Mouse (Mus musculus) NIH3T3 (cell line): Measurements from ENCODE around the gene Dhh.

Experiments
- DNase-seq: peaks from one replicate; pipeline ENCODE4 v3.0.0-alpha.2; 2012; ENCODE audit warnings: low read depth

Gene Dhh

DNA sequence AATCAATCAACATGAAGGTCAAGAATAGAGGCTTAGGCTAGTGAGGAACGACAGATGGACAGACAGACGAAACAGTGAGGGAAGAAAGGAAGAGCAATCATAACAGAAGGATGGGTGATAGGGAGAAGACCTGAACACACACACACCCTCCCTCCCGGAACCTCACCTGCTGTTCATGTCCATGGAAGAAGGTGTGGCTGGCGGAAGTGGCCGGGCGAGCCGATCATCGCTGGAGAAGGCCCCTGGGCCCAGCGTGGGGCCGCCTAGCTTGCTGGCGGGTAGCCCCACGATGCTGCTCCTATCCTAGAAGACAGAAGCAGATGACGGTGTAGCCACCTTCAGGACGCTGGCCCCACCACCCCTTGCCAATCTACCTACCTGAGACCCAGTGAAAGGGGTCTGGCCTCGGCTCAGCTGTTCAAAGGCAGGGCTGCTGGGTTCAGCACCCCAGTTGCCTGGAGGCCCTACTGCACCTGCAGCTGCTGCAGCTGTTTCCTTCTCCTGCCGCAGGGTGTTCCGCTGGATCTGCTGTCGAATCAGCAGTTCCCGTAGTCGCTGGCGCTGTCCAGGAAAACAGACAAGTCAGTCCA lies 47.0 kb downstream of the Dhh start:
- DNase-seq = no peak

DNA sequence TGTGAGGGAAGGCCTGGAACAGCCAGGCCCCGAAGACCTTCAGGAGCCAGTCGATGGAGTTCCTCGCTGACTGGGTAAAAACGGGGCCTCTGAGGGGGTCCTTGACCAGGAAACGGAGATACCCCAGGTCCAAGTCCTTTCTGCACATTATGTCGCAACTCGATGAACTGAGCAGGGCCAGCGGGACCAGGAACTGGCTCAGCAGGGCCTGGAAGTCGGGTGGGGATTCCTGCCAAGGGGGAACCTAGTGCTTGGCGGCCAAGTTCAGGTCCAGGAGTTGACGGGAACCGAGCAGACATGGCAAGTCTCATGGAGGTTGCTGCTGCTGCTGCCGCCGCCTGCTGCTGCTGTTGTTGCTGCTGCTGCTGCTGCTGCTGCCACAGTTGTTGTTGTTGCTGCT lies 47.7 kb downstream of the Dhh start:
- DNase-seq = no peak

DNA sequence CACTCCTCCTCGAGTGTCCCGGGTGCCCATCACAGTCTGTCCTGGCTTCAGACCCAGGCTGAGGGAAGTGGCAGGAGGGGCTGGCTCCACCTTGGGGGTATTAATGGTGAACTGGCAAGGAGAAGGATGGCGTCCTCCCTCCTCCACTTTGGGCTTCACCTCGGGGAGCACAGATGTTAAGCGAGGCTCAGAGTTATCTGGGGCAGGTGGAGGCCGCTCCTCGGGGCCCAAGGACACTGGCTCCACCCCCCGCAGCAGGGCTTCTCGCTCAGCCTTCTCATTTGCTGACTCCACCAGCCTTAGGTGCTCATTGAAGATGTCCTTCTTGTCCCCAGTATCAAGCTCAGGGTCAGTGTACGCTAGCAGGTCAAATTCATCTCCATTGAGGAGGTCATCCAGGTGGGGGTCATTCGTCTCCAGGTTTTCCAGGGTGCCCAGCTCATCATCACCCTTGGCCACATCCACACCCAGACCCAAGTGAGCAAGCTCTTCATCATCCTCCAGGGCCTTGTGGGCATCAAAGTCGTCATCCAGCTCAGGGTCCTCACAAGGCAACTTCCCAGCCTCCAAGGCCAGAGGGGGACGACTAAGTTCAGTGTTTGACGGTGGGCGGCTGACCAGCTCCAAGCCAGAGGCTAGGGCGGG lies 48.3 kb downstream of the Dhh start:
- DNase-seq = no peak

DNA sequence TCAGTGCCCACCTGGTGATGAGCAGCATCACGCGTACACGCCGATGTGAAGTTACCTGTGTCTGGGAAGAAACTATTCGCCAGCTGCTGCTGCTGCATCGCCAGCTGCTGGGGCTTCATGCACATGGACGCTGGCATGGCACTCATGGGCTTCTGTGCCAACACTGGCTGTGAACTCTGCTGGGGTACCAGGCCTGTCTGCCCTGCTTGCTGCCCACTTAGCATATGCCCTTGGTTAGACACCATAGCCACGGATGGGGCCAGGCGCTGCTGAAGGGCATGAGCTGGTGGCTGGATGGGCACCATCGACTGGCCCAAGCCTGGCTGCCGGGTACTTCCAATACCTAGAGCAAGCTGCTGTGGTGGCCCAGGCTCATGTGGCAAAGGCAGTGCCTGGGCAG lies 49.2 kb downstream of the Dhh start:
- DNase-seq = no peak

DNA sequence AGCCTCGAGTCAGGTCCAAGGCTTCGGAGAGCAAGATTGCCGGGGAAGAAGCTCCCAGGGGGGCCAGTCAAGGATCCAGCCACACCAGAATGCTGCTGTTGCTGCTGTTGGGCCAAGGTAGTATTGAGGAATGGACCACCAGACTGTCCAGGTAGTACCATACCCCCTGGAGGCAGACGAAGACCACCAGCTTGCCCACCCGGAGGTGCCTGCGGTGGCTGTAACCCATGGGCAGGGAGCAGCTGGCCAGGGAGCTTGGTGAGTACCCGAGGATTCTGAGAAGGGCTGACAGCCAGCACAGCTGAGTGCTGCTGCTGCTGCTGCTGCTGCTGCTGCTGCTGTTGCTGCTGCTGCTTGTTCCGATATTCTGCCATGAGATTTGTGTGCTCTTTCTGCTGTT lies 52.2 kb downstream of the Dhh start:
- DNase-seq = no peak

DNA sequence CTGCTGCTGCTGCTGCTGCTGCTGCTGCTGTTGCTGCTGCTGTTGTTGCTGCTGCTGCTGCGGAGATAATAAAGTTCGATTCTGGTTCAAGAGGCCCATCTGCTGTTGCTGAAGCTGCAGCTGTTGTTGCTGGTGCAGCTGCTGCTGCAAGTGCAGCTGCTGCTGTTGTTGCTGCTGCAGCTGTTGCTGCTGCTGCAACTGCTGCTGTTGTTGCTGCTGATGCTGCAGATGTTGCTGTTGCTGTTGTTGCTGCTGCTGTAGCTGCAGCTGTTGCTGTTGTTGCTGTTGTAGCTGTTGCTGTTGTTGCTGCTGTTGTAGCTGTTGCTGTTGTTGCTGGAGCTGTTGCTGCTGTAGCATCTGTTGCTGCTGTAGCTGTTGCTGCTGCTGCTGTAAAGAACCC lies 53.2 kb downstream of the Dhh start:
- DNase-seq = no peak

DNA sequence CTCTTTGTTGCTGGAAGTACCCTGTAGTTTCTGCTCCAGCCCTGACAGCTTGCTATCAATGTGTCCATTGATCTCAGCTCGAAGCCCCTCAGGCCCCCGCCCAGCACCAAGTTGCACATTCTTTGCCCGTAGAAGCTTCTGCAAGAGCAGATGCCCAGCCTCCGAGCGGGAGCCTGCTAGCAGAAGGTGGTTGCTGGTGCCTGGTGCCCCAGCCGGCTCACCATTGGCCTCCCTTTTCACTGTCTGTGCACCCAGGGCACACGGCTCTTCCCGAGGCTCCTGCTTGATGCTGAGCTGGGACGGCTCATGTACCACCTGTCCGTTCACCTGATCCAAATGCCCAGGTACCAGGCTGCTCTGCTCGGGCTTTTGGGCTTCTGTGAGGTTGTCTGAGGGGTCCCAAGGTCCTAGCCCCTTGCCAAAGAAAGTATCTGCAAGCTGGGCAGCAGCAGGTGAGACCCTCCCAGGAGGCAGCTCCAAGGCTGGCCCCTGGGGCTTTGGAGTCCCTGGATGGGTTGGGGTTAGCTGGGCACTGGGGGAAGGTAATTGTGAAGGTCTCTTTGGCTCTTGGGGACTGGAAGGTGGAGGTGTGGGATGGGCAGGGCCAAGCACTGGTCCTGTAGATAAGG lies 54.6 kb downstream of the Dhh start:
- no peak for DNase-seq
